Mouse (Mus musculus): ENCODE data around the gene D930048N14Rik. TPM values are rescaled to one million over a fixed set of nuclear protein-coding genes. Genes with fewer than 3 reads are reported as not detected.
"Not testable (repeated sequence)": the region's sequence is repeated elsewhere in the genome, so short reads cannot be mapped to it uniquely, and the experiment has no call there.

Gene D930048N14Rik
- polyA plus RNA-seq, 1 experiment = 0.22 TPM

DNA sequence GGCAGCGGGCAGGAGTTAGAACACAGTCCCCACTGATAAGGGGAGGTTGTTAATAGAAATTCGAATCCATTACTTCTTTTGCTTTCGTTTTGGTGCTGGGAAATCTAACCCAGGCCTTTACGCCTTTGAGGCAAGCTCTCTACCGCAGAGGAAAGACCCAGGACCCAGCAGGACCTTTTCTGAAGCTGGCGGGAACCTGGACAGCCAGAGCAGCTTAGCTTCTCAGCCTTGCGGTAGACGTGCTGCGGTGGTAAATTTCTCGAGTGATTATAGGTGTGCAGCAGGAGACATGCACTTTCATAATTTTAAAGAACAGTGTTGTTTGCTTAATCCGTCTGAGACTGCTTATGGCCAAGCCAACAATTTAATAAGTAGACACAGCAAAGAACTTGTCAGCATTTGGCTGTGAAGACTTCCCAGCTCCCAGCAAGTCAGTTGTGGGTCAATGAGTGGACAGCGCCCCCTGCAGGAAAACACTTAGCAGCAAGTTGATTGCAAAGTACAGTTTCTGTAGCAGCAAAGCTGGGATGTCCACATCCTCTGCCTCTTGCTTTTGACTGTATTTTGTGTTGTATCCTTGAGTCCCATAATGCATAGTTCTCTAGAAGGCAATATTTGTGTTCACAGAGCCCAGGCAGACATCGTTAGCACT is 30.7 kb downstream of the D930048N14Rik start:
- H3K36me3 ChIP-seq (ENCODE audit: control insufficient read depth, insufficient read depth) = peaks cover 15% of the 10 kb centered on the region
- peak overlapping the region; percentile 30 for H3ac ChIP-seq (ENCODE audit: control insufficient read depth, insufficient read length, low read depth)
- H3K79me3 ChIP-seq (ENCODE audit: low read depth) = no peaks in the 10 kb centered on the region
- H3K4me3 ChIP-seq (ENCODE audit: insufficient read depth, poor library complexity, severe bottlenecking) = no peak overlapping the region
- no peaks in the 10 kb centered on the region for H3K27me3 ChIP-seq (ENCODE audit: control insufficient read depth, insufficient read depth, insufficient read length)
- no peak for TF ChIP-seq FOSL1 (IDR thresholded peaks at IDR 0.05; ENCODE audit: insufficient read depth, low read length, poor library complexity, severe bottlenecking)
- TF ChIP-seq CEBPB (IDR thresholded peaks at IDR 0.05; ENCODE audit: low read depth) = no peak
- TF ChIP-seq MYOD1 (IDR thresholded peaks at IDR 0.05; ENCODE audit: control insufficient read depth, insufficient read length, low read depth) = no peak
- TF ChIP-seq MYOG (IDR thresholded peaks at IDR 0.05; ENCODE audit: control insufficient read depth, extremely low read depth, insufficient read length) = no peak
- no peak for TF ChIP-seq USF1 (IDR thresholded peaks at IDR 0.05; ENCODE audit: low read depth)
- peak; percentile 75 for TF ChIP-seq CTCF (IDR thresholded peaks at IDR 0.05; ENCODE audit: control insufficient read depth, insufficient read depth, insufficient read length)
- TF ChIP-seq MAX (IDR thresholded peaks at IDR 0.05) = no peak
- peaks cover under 1% of the 10 kb centered on the region for H3K79me2 ChIP-seq (ENCODE audit: control insufficient read depth, insufficient read depth)

DNA sequence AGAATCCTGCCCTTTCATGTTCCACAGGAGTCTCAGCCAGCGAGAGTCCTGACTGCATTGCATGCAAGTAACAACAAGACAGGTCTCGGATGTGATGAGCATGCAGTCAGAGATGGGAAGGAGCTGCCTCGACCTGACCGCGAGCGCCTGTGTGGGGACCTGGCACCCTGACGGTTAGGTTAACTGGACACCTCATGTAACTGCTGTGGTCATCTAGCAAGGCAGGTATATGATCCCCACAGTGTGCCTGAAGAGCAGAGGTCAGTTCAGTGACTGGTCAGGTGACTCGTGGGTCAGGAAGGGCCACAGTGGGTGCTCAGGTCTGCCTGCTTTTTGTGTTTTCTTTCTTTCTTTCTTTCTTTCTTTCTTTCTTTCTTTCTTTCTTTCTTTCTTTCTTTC is 31.2 kb downstream of the D930048N14Rik start:
- Histone ChIP-seq H3ac (ENCODE audit: control insufficient read depth, insufficient read length, low read depth) (peak overlapping the region; percentile 14), H3K79me2 (ENCODE audit: control insufficient read depth, insufficient read depth) (peaks cover 6% of the 10 kb centered on the region), H3K36me3 (ENCODE audit: control insufficient read depth, insufficient read depth) (peaks cover 15% of the 10 kb centered on the region), H3K4me3 (ENCODE audit: insufficient read depth, poor library complexity, severe bottlenecking) (no peak overlapping the region), H3K27me3 (ENCODE audit: control insufficient read depth, insufficient read depth, insufficient read length) (no peaks in the 10 kb centered on the region), H3K79me3 (ENCODE audit: low read depth) (no peaks in the 10 kb centered on the region)
- TF ChIP-seq CEBPB (IDR thresholded peaks at IDR 0.05; ENCODE audit: low read depth) (no peak), MYOD1 (IDR thresholded peaks at IDR 0.05; ENCODE audit: control insufficient read depth, insufficient read length, low read depth) (no peak), MAX (IDR thresholded peaks at IDR 0.05) (no peak), CTCF (IDR thresholded peaks at IDR 0.05; ENCODE audit: control insufficient read depth, insufficient read depth, insufficient read length) (no peak), MYOG (IDR thresholded peaks at IDR 0.05; ENCODE audit: control insufficient read depth, extremely low read depth, insufficient read length) (no peak), FOSL1 (IDR thresholded peaks at IDR 0.05; ENCODE audit: insufficient read depth, low read length, poor library complexity, severe bottlenecking) (no peak), USF1 (IDR thresholded peaks at IDR 0.05; ENCODE audit: low read depth) (no peak)

GRCm38 (mm10) chr11:51688330-51689328 is 37.9 kb downstream of the D930048N14Rik start, which contains the start of gene 0610009B22Rik:
Gene 0610009B22Rik (minus strand): TSS chr11:51688874.
- Histone ChIP-seq H3ac (ENCODE audit: control insufficient read depth, insufficient read length, low read depth) (peak within 1 kb of the TSS; percentile 75), H3K79me3 (ENCODE audit: low read depth) (peaks cover 4% of the 10 kb centered on the region), H3K27me3 (ENCODE audit: control insufficient read depth, insufficient read depth, insufficient read length) (no peaks in the 10 kb centered on the region), H3K79me2 (ENCODE audit: control insufficient read depth, insufficient read depth) (peaks cover 20% of the 10 kb centered on the region), H3K4me3 (ENCODE audit: insufficient read depth, poor library complexity, severe bottlenecking) (peak within 1 kb of the TSS; percentile 77), H3K36me3 (ENCODE audit: control insufficient read depth, insufficient read depth) (peaks cover 43% of the 10 kb centered on the region)
- TF ChIP-seq CTCF (IDR thresholded peaks at IDR 0.05; ENCODE audit: control insufficient read depth, insufficient read depth, insufficient read length) (no peak), USF1 (IDR thresholded peaks at IDR 0.05; ENCODE audit: low read depth) (peak; percentile 1), FOSL1 (IDR thresholded peaks at IDR 0.05; ENCODE audit: insufficient read depth, low read length, poor library complexity, severe bottlenecking) (no peak), CEBPB (IDR thresholded peaks at IDR 0.05; ENCODE audit: low read depth) (peak; percentile 28), MYOD1 (IDR thresholded peaks at IDR 0.05; ENCODE audit: control insufficient read depth, insufficient read length, low read depth) (no peak), MAX (IDR thresholded peaks at IDR 0.05) (peak; percentile 57)

DNA sequence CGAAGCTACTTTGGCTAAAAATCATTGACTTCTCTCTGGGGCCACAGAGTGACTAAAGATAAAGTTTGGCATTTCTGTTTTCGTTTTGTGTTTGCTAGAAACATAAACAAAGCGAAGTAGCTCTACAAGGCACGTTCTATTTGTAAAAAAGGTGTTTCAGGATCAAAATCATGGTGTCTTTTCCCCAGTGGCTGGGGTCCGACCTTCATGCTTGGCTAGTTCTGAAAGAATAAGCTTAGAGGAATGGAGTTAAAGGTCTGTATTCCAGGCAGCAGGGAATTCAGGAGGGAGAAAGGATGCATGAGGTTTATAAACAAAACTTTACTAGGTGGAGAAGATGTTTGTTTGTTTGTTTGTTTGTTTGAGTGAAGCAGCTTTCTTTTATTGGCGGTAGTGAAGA is 38.6 kb downstream of the D930048N14Rik start:
- Histone ChIP-seq H3K79me3 (ENCODE audit: low read depth) (peaks cover 4% of the 10 kb centered on the region), H3K36me3 (ENCODE audit: control insufficient read depth, insufficient read depth) (peaks cover 50% of the 10 kb centered on the region), H3K27me3 (ENCODE audit: control insufficient read depth, insufficient read depth, insufficient read length) (no peaks in the 10 kb centered on the region), H3K79me2 (ENCODE audit: control insufficient read depth, insufficient read depth) (peaks cover 20% of the 10 kb centered on the region), H3K4me3 (ENCODE audit: insufficient read depth, poor library complexity, severe bottlenecking) (peak overlapping the region; percentile 30), H3ac (ENCODE audit: control insufficient read depth, insufficient read length, low read depth) (peak overlapping the region; percentile 25)
- TF ChIP-seq CTCF (IDR thresholded peaks at IDR 0.05; ENCODE audit: control insufficient read depth, insufficient read depth, insufficient read length) (no peak), CEBPB (IDR thresholded peaks at IDR 0.05; ENCODE audit: low read depth) (no peak), MAX (IDR thresholded peaks at IDR 0.05) (no peak), MYOD1 (IDR thresholded peaks at IDR 0.05; ENCODE audit: control insufficient read depth, insufficient read length, low read depth) (no peak), FOSL1 (IDR thresholded peaks at IDR 0.05; ENCODE audit: insufficient read depth, low read length, poor library complexity, severe bottlenecking) (no peak), USF1 (IDR thresholded peaks at IDR 0.05; ENCODE audit: low read depth) (no peak), MYOG (IDR thresholded peaks at IDR 0.05; ENCODE audit: control insufficient read depth, extremely low read depth, insufficient read length) (no peak)

- peaks cover 51% of the 10 kb centered on the region for H3K36me3 ChIP-seq (ENCODE audit: control insufficient read depth, insufficient read depth)
- H3K79me2 ChIP-seq (ENCODE audit: control insufficient read depth, insufficient read depth) = peaks cover 20% of the 10 kb centered on the region
- not testable (repeated sequence) for H3K79me3 ChIP-seq (ENCODE audit: low read depth); H3K4me3 ChIP-seq (ENCODE audit: insufficient read depth, poor library complexity, severe bottlenecking); H3ac ChIP-seq (ENCODE audit: control insufficient read depth, insufficient read length, low read depth); H3K27me3 ChIP-seq (ENCODE audit: control insufficient read depth, insufficient read depth, insufficient read length)
These were observed 39.8 kb downstream of the D930048N14Rik start for GRCm38 (mm10) chr11:51690597-51690996.
